Mouse (Mus musculus) hindbrain, embryonic 13.5 days (tissue): ENCODE measurements around the gene Pla2r1. TPM values are rescaled to one million over a fixed set of nuclear protein-coding genes. Genes with fewer than 3 reads are reported as not detected.

Source experiments
- polyA plus RNA-seq: library from polyadenylated mRNA; unstranded; fragments of >200 nt; fragmentation: Nextera tagmentation; extraction: Ambion mirVana; gene quantifications from 2 replicates; pipeline ENCODE4 v1.2.1, GENCODE M21; 2015

Gene Pla2r1
- polyA plus RNA-seq, 1 experiment from 2014 or later = 0.97 TPM

Other genes starting within 250 kb of the Pla2r1 start
- gene Ly75, start 170.0 kb downstream of the Pla2r1 start, polyA plus RNA-seq = 0.91 and 1.2 TPM in 2 replicates
- gene Itgb6, start 169.3 kb upstream of the Pla2r1 start, polyA plus RNA-seq = 0.05 and 0.19 TPM in 2 replicates